Mouse (Mus musculus) monocyte, adult 5-6 weeks (primary cell): ENCODE data around the gene Klhl29. TPM values are rescaled to one million over a fixed set of nuclear protein-coding genes. Genes with fewer than 3 reads are reported as not detected.

Experiments
- ATAC-seq: fragments of 153-309, 156-312 bp; replicated peaks from 2 replicates; pipeline ENCODE4 v1.8.0; 2017; ENCODE audit warnings: mild to moderate bottlenecking; ENCODE audit not compliant: low TSS enrichment, insufficient number of reproducible peaks, severe bottlenecking, poor library complexity, low FRiP score
- total RNA-seq: library from RNA; stranded (forward); fragments of 200-1000, 200-491, 200-594 nt; gene quantifications from 3 replicates; pipeline ENCODE4 v1.2.3, GENCODE M21; 2017

Gene Klhl29
- total RNA-seq, 1 experiment from 2014 or later, result not detected

DNA sequence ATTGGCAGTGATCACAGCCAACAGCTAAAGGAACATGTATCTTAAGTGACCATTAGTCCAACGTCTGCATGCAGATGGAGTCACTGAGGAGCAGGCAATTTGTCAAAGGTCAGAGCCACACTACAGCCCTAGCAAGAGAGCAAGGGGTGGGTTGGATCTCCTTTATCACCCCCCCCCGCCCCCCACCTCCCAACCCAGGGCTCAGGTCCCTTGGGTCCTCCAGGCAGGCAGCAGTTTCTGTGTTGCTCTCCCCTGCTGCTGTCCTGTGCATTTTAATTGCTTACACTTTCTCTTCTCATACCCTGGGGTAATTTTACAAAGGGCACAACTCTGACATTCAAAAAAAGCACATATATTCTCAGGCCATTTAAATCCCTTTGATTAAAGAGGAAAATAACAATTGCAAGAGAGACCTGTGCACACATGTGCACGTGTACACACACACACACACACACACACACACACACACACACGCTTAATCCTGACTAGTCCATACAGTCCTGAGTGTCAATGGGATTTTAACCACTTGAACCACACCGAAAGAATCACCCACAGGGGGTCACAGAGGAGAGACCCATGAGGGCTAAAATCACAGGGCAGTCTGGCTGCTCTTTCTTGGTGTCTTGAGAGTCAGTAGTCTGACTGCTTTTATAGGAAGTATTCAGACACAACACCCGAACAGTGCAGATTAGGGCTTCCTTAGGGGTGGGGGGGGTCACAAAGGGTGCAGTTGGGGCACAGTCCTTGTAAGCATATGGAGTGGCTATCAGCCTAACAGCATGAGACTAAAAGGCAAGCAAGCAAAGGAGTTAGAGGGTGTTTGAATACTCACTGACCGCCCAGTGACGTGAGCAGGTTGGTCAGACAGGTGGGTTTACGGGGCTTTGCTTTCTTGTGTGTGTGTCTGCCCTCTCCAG, 108.0 kb downstream of the Klhl29 start:
- no peak for ATAC-seq

GRCm38 (mm10) chr12:5266773-5267172, 108.7 kb downstream of the Klhl29 start:
- ATAC-seq, result no peak

GRCm38 (mm10) chr12:5261476-5261875, 114.0 kb downstream of the Klhl29 start:
- no peak for ATAC-seq

- ATAC-seq, result no peak
Observed at GRCm38 (mm10) chr12:5258779-5259178, 116.7 kb downstream of the Klhl29 start.

GRCm38 (mm10) chr12:5257174-5257573, 118.3 kb downstream of the Klhl29 start:
- no peak for ATAC-seq

DNA sequence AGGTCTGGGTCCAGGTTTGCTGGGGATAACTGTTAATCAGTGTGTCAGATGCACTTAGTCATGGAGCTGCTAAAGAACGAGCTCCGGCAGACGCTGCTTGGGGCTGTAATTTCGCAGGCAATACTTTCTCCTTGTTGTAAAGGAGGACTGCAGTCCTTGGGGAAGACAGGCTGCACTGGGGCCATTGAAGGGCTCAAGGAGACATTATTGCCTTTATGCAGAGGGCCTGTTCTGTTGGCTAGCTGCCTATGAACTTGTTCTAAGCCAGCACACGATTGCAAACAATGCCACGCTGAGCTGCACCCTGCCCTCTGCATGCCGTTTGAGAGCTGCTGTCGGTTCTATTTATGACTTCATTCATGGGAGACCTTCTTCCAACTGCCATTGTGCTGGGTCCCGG, 120.4 kb downstream of the Klhl29 start:
- ATAC-seq, result no peak

GRCm38 (mm10) chr12:5254246-5254982, 121.1 kb downstream of the Klhl29 start:
- ATAC-seq, result no peak

DNA sequence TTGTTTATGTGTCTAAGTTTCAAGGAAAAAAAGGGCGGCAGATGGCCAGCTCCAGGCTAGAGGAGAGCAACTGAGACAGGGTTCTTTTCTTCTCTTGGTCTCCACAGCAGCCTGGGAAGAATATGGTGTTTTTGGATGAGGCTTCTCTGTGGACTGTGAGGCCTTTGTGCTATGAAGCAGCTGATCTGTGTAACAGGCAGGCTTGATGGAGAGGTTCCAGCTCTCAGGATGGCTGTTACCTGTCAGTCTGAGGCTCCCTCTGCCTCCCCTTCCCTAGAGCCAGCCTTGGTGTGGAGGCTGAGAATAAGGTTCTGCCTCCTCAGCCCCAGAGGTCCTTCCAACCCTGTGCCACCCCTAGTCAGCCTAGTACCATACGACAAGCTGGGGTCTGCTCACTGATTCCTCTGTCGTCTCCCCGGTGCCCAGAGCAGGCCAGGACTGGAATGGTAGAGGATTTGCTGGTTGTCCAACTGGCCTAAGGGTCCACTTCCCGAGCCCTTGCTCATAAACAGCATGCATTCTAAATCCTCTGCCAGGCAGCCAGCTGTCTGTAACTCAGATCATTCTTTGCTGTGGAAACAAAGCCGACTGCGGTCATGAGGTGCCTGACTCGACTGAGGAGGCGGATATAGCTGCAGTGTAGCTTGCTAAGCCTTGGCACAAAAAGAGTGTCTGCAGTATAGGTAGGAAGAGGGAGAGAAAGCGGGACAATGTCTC, 122.0 kb downstream of the Klhl29 start:
- no peak for ATAC-seq

- no peak for ATAC-seq
Observed at GRCm38 (mm10) chr12:5252569-5252968, 122.9 kb downstream of the Klhl29 start.

DNA sequence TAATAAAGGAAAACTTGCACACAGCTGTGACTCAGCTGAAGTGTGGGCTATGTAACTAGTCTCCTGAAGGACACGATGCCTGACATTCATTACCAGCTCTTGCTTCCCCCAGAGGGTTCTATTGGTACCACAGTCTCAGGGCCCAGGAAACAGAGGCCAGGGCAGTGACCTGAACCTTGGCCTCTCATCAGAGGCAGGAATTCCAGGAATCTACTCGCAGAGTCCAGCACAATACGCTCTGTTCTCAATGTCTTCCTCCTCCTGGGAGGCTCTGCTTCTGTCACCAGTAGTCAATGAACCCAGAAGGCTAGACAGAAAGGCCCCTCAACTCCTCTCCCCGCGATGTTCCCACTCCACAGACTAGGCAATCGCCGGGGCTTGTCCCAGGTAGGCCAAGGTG, 125.4 kb downstream of the Klhl29 start:
- no peak for ATAC-seq

GRCm38 (mm10) chr12:5249068-5249467, 126.4 kb downstream of the Klhl29 start:
- no peak for ATAC-seq

- ATAC-seq, result no peak
Observed at GRCm38 (mm10) chr12:5247505-5247904, 128.0 kb downstream of the Klhl29 start.

- ATAC-seq, result no peak
Observed at GRCm38 (mm10) chr12:5246721-5247341, 128.7 kb downstream of the Klhl29 start.

- ATAC-seq, result no peak
Observed at GRCm38 (mm10) chr12:5246193-5246621, 129.3 kb downstream of the Klhl29 start.

DNA sequence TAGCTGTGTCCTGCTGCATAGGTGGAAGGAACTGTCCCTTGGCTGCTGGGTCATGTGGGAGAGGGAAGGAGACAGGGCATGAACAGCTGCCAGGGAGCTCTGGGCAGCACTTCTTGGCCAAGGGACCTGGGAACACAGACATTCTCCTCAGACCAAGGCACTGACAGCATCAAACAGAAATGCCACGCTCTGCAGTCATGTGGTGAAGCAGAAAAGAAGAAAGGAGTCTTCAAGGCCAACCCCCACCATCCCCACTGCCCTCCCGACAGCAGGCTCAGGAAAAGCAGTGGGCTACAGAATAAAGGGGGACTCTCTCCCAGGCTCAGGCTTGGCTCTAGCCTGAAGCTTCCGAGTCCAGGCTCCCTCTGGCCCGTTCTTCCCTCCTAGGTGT, 130.3 kb downstream of the Klhl29 start:
- no peak for ATAC-seq

DNA sequence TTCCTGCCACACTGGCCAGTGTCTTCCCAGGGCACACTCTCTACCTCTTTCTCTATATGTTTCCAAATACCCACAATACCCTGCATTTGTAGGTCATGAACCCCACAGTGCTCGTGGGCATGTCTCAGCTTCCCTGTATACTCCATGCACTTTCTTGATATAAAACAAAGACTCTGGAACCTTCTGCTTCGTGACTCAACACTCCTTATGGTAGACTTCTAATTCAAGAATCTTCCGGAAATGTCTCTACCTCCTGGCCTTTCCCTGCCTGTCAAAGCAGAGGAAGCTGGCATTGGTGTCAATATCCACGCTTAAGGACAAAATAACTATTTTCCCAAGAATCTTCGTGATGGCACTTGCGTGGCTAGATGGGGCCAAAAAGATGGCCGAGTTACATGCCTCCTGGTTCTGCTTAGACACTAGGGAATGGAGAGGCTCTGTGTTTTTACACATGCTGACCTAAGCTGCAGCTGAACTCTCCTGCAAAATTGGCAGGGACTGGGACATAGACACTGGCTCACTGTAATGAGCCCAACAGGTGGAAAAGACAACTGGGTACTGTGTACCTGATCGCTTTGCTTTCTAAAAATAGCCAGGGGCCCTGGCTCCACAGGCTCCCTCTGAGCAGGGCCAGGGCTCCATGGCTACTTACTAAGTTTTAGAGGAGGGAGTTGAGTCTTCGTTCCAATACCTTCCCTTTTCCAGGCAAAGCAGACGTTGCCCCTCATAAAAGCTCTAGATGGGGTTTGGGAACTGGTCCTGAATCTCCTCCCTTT, 130.9 kb downstream of the Klhl29 start:
- ATAC-seq, result no peak

DNA sequence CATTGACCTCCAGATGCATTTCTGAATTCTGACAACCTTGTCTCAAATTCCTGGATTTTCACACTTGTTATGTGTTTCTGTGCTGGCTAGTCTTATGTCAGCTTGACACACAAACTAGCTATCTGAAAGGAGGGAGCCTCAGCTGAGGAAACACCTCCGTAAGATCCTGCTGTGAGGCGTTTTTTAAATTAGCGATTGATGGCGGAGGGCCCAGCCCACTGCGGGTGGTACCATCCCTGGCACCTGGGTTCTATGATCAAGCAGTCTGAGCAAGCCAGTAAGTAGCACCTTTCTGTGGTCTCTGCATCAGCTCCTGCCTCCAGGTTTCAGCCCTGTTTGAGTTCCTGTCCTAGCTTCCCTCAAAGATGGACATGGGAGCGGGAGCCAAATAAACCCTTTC, 131.6 kb downstream of the Klhl29 start:
- no peak for ATAC-seq

DNA sequence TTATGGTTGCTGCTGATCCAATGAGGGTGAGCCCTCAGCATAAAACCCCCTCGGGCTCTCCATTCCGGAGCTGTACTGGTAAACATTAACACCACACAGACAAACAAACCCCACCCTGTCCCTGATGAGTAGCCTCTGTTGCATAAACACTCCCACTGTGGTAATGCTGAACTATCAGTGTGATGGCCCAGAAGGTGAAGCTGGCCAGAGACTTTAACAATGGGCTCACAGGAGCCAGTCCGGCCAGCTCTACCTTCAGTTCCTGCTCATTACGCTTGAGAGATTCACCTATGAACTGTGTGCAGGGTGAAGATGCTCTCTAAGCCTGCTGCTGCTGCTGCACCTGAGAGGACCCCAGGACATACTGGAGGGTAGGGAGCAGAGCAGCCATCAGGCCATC, 132.0 kb downstream of the Klhl29 start:
- no peak for ATAC-seq
